Mouse (Mus musculus) heart, adult 2 months (tissue): ENCODE results near the gene Phactr1. TPM values are rescaled to one million over a fixed set of nuclear protein-coding genes. Genes with fewer than 3 reads are reported as not detected.

Experiments used
- DNase-seq, 2 experiments: peaks; one replicate each; pipeline ENCODE4 v3.0.0; 2021
- H3K27ac ChIP-seq: fragments of 200-600 bp; 2 replicates; pipeline ENCODE4 v1.8.1; 2022
- H3K27me3 ChIP-seq: fragments of 200-500 bp; 2 replicates; pipeline ENCODE4 v1.6.1; 2012; ENCODE audit warnings: mild to moderate bottlenecking, low read length, inconsistent platforms, mixed read lengths; ENCODE audit not compliant: control insufficient read depth, insufficient read depth
- H3K36me3 ChIP-seq: fragments of 200-500 bp; 2 replicates; pipeline ENCODE4 v1.6.1; 2012; ENCODE audit warnings: low read length, inconsistent platforms; ENCODE audit not compliant: control insufficient read depth, insufficient read depth
- H3K4me1 ChIP-seq: fragments of 200-500 bp; 2 replicates; pipeline ENCODE4 v1.6.1; 2011; ENCODE audit warnings: low read length; ENCODE audit not compliant: control insufficient read depth, insufficient read depth
- H3K4me3 ChIP-seq: fragments of 200-600 bp; 2 replicates; pipeline ENCODE4 v1.8.1; 2022
- H3K79me2 ChIP-seq: fragments of 200-500 bp; replicated peaks from 2 replicates; pipeline ENCODE4 v1.6.1; 2012; ENCODE audit warnings: mild to moderate bottlenecking, inconsistent platforms, low read length, moderate library complexity, mixed read lengths; ENCODE audit not compliant: control insufficient read depth, insufficient read depth
- H3K9ac ChIP-seq: fragments of 200-500 bp; 2 replicates; pipeline ENCODE4 v1.6.1; 2012; ENCODE audit warnings: low read depth, mild to moderate bottlenecking, control low read depth, inconsistent platforms, low read length, mixed read lengths
- CTCF ChIP-seq: fragments of 200-600 bp; IDR thresholded peaks from 2 replicates; pipeline ENCODE4 v1.8.1; 2022; ENCODE audit warnings: antibody characterized with exemption, mild to moderate bottlenecking, moderate library complexity
- EP300 ChIP-seq: fragments of 200-500 bp; IDR thresholded peaks from 2 replicates; pipeline ENCODE4 v1.6.1; 2011; ENCODE audit warnings: low read depth, low read length, control low read depth; ENCODE audit not compliant: insufficient read depth
- POLR2A ChIP-seq: fragments of 200-500 bp; IDR thresholded peaks from 2 replicates; pipeline ENCODE4 v1.6.1; 2011; ENCODE audit warnings: mild to moderate bottlenecking, low read depth, low read length, control low read depth; ENCODE audit not compliant: insufficient read depth
- WGBS: fragments of 180-500 bp; shearing (Covaris S2); methylation state at CpG from one replicate; pipeline ENCODE4 v1.1.7; 2018; 5-methylcytosine and 5-hydroxymethylcytosine counted together
- intact Hi-C: fragments of 180-260 bp; cut with DNase I; formaldehyde crosslinking; loops from one replicate; pipeline ENCODE4 v1.15.1; 2025
- polyA plus RNA-seq: library from polyadenylated mRNA; depleted of rRNA; stranded (reverse); fragments of >200 nt; gene quantifications from 2 replicates; pipeline ENCODE4 v1.2.3, GENCODE M21; 2012
- total RNA-seq, 2 experiments: library from RNA; stranded (reverse); gene quantifications; 2 replicates each; pipeline ENCODE4 v1.2.3; 2021

The Phactr1 gene
- total and polyA plus RNA-seq, 3 experiments, result 3.0 to 5.5 (median 4.6) TPM

DNA sequence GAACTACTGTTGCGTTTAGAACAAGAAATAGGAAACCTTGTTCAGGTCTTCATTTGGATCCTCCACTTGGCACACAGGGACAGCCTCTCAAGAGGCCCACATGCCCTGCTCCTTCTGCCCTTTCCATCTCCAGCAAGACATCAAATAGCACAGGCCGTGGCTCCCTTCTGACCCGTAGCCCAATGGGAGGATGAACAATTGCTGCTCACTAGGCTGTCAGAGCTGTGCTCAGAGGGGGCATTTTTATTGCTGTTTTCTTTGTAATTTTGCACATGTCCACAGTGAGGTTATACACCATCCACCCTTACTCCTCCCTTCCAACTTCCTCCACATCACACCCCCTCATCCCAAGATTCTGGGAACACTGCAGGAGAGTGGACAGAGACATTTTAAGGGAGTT, 269.6 kb downstream of the Phactr1 start:
- Histone ChIP-seq H3K4me3 (no peak overlapping the region), H3K36me3 (no peaks in the 10 kb centered on the region), H3K27ac (no peak overlapping the region), H3K27me3 (no peaks in the 10 kb centered on the region), H3K4me1 (peaks cover 2% of the 10 kb centered on the region; the same call in 1 of the 2 replicates), H3K79me2 (no peaks in the 10 kb centered on the region), H3K9ac (no peak overlapping the region)
- intact Hi-C loops, result no loop called here
- TF ChIP-seq EP300 (no peak), POLR2A (no peak), CTCF (no peak)
- 98% methylated on average over 3 of the region's 3 CpGs for WGBS
- DNase-seq, result no peak

GRCm38 (mm10) chr13:42952037-42952721, 271.8 kb downstream of the Phactr1 start:
- 82% methylated on average over 15 of the region's 15 CpGs for WGBS
- H3K27me3 ChIP-seq, result no peaks in the 10 kb centered on the region
- no peak overlapping the region for H3K9ac ChIP-seq
- no peak overlapping the region for H3K4me3 ChIP-seq
- peaks cover 2% of the 10 kb centered on the region; the same call in 1 of the 2 replicates for H3K4me1 ChIP-seq
- no peak for DNase-seq
- TF ChIP-seq EP300 (no peak), CTCF (no peak), POLR2A (no peak)
- no peaks in the 10 kb centered on the region for H3K79me2 ChIP-seq
- H3K27ac ChIP-seq, result no peak overlapping the region
- no peaks in the 10 kb centered on the region for H3K36me3 ChIP-seq
- intact Hi-C loops, result no loop called here

DNA sequence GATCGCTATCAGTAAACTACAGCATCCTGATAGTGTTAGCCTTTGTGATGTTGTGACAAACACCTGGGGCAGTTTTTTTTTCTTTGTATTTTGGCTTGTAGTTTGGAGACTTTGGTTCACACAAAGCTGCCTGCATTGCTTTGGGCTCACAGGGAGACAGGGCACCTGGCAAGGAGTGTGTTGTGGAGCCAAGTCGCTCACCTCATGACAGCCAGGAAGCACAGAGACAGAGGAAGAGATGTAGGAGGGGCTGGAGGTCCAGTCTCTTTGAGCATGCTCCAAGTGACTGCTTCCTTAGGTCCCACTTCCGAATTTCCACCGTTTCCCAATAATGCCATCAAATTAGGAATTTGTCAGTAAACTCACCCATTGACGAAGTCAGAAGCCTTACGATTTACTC, 272.6 kb downstream of the Phactr1 start:
- Histone ChIP-seq H3K36me3 (no peaks in the 10 kb centered on the region), H3K9ac (no peak overlapping the region), H3K4me3 (no peak overlapping the region), H3K4me1 (peaks cover 2% of the 10 kb centered on the region; the same call in 1 of the 2 replicates), H3K27ac (no peak overlapping the region), H3K79me2 (no peaks in the 10 kb centered on the region), H3K27me3 (no peaks in the 10 kb centered on the region)
- 91% methylated on average over 6 of the region's 6 CpGs for WGBS
- intact Hi-C loops, result no loop called here
- no peak for DNase-seq
- TF ChIP-seq POLR2A, result no peak
- TF ChIP-seq CTCF, result no peak
- TF ChIP-seq EP300, result no peak

DNA sequence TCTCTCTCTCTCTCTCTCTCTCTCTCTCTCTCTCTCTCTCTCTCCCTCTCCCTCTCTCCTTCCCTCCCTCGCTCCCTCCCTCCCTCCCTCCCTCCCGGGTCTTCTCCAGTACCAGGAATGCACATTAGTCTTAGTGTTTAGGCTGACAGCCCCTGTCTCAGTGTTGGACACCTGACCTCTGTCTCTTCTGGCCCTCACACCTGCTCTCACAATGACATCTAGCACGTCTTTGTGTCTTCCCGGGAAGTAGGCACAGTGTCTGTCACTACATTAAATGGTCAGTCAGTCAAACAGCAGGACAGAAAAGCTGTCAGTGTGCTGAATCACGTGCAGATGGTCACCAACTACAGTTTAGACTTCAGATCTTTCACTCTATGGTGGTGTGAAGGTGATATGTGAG, 273.7 kb downstream of the Phactr1 start:
- Histone ChIP-seq H3K36me3 (no peaks in the 10 kb centered on the region), H3K4me1 (peaks cover 2% of the 10 kb centered on the region; the same call in 1 of the 2 replicates), H3K4me3 (no peak overlapping the region), H3K27ac (no peak overlapping the region), H3K27me3 (no peaks in the 10 kb centered on the region), H3K79me2 (no peaks in the 10 kb centered on the region), H3K9ac (no peak overlapping the region)
- 73% methylated on average over 5 of the region's 5 CpGs for WGBS
- no peak for DNase-seq
- intact Hi-C loops, result no loop called here
- TF ChIP-seq POLR2A (no peak), EP300 (no peak), CTCF (no peak)

DNA sequence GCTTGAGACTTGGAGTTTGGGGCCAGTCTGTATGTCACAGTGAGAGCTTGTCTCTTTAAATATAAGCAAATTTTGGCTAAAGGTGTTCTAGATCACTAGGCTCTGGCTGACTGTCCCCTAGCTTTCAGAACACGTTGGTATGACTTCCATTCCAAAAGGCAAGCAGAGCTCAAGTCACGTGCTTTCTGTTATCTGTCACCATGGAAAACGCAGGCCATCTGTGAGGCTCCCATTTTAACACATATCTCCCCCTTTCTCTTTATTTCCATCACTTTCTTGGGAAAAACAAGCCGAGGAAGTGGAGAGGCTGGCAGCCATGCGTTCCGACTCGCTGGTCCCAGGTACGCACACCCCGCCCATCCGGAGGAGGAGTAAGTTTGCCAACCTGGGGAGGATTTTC, 275.9 kb downstream of the Phactr1 start:
- 67% methylated on average over 10 of the region's 10 CpGs for WGBS
- no peaks in the 10 kb centered on the region for H3K4me1 ChIP-seq
- H3K27me3 ChIP-seq, result no peaks in the 10 kb centered on the region
- no peaks in the 10 kb centered on the region for H3K36me3 ChIP-seq
- TF ChIP-seq EP300 (no peak), CTCF (no peak), POLR2A (no peak)
- no peak overlapping the region for H3K27ac ChIP-seq
- intact Hi-C loops, result no loop called here
- no peak overlapping the region for H3K4me3 ChIP-seq
- DNase-seq, result no peak
- no peaks in the 10 kb centered on the region for H3K79me2 ChIP-seq
- no peak overlapping the region for H3K9ac ChIP-seq

DNA sequence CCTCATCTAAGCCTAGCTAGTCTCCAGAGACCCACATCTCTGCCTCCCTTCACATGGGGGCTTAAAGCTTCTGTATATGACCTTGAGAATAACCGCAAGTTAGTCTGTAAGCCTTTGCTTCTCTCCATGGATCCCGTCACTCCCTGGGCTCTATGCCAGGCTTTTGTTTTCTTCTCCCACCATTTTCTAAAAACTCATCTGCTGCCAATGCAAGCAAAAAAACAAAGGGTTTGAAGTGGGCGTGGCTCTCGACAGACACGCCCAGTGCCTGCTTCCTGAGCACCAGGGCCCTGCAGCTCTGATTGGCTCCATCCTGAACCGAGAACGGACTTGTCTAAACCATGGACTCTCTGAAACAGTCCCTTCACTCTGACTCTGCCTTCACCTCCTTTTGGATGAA, 277.4 kb downstream of the Phactr1 start:
- Histone ChIP-seq H3K79me2 (no peaks in the 10 kb centered on the region), H3K4me3 (no peak overlapping the region), H3K27me3 (no peaks in the 10 kb centered on the region), H3K9ac (no peak overlapping the region), H3K27ac (no peak overlapping the region), H3K36me3 (no peaks in the 10 kb centered on the region), H3K4me1 (no peaks in the 10 kb centered on the region)
- intact Hi-C loops, result no loop called here
- 30% methylated on average over 7 of the region's 7 CpGs for WGBS
- peak in 1 of 2 experiments; percentile 11 for DNase-seq
- TF ChIP-seq CTCF, result no peak
